In genomic region chr15:99778148-99778547, GRCm38 (mm10) we compare ENCODE assay signal across 8 mouse cellular contexts. TPM values are rescaled to one million over a fixed set of nuclear protein-coding genes. Genes with fewer than 3 reads are reported as not detected.
DNase-seq lines count a peak whose midpoint lies in the region; ATAC-seq and TF ChIP-seq lines count a peak whose summit lies in the region.

No protein-coding gene starts in this region.

- H3K4me1 ChIP-seq in lung, postnatal 0 days (ENCODE audit: insufficient read depth, low read depth, low read length) = no peaks in the 10 kb centered on the region
- 0 out of 2 replicates have a peak, but pooled peaks cover under 1% of the 10 kb centered on the region for H3K4me1 ChIP-seq in intestine, embryonic 16.5 days (ENCODE audit: control insufficient read depth, insufficient read depth, low read length)

- H3K9ac ChIP-seq in lung, postnatal 0 days (replicated peaks; ENCODE audit: low read depth) = no peak overlapping the region
- no peak overlapping the region for H3K9ac ChIP-seq in intestine, embryonic 16.5 days (ENCODE audit: low read depth, low read length)

- no peaks in the 10 kb centered on the region for H3K9me3 ChIP-seq in lung, postnatal 0 days (ENCODE audit: low read length)
- H3K9me3 ChIP-seq in intestine, embryonic 16.5 days (ENCODE audit: control insufficient read depth, low read length) = no peaks in the 10 kb centered on the region

- intact Hi-C loops in gastrocnemius, adult 2 months (cut with DNase I) = loop anchor here (1.0 to 10.0 kb wide), 2 partner anchors 63 to 183 kb away; partner anchors contain the start of gene Aqp5
- intact Hi-C loops in left cerebral cortex, postnatal 4 days (cut with DNase I) = loop anchor here (10.0 kb wide), 2 partner anchors 53 to 183 kb away; partner anchors contain the start of genes Aqp5 and Cox14

- no peak for ATAC-seq in lung, postnatal 0 days
- peak; percentile 63; the same call in 1 of the 2 replicates for ATAC-seq in megakaryocyte progenitor cell, adult 5-6 weeks (replicated peaks; ENCODE audit: poor library complexity)
- no peak for ATAC-seq in intestine, embryonic 16.5 days

- H3K27me3 ChIP-seq in lung, postnatal 0 days (replicated peaks; ENCODE audit: insufficient read depth, low read length) = no peaks in the 10 kb centered on the region
- no peaks in the 10 kb centered on the region for H3K27me3 ChIP-seq in intestine, embryonic 16.5 days (replicated peaks; ENCODE audit: control insufficient read depth, insufficient read depth, low read length)

- H3K4me2 ChIP-seq in lung, postnatal 0 days (replicated peaks; ENCODE audit: low read depth, low read length) = no peak overlapping the region
- no peak overlapping the region for H3K4me2 ChIP-seq in intestine, embryonic 16.5 days (ENCODE audit: low read depth, low read length)

- peak; percentile 87 for TF ChIP-seq CTCF in gastrocnemius, adult 2 months (IDR thresholded peaks at IDR 0.05)
- peak; percentile 83 for TF ChIP-seq CTCF in lung, postnatal 0 days (IDR thresholded peaks at IDR 0.05)

- peaks cover 11% of the 10 kb centered on the region; the same call in 1 of the 2 replicates for H3K36me3 ChIP-seq in lung, postnatal 0 days (ENCODE audit: insufficient read depth, low read length)
- H3K36me3 ChIP-seq in intestine, embryonic 16.5 days (ENCODE audit: control insufficient read depth, insufficient read depth, low read length) = peaks cover 16% of the 10 kb centered on the region

- H3K4me3 ChIP-seq in gastrocnemius, adult 2 months = no peak overlapping the region
- no peak overlapping the region for H3K4me3 ChIP-seq in lung, postnatal 0 days (ENCODE audit: low read depth, low read length)
- H3K4me3 ChIP-seq in intestine, embryonic 16.5 days (ENCODE audit: low read length) = no peak overlapping the region

- WGBS in lung, postnatal 0 days = 32% methylated on average over 7 of the region's 7 CpGs
- 32% methylated on average over 7 of the region's 7 CpGs for WGBS in intestine, embryonic 16.5 days

- no peak for TF ChIP-seq EP300 in lung, postnatal 0 days (IDR thresholded peaks at IDR 0.05)

- DNase-seq in gastrocnemius, adult 2 months = no peak
- DNase-seq in gastrocnemius, postnatal 10 days = no peak
- peak; percentile 68 for DNase-seq in lung, postnatal 0 days (ENCODE audit: low spot score)
- no peak for DNase-seq in lung, adult 18-20 months
- peak; percentile 41 for DNase-seq in c-Kit-positive CD71-negative TER-119-negative erythroid progenitor cells, embryonic 14.5 days (ENCODE audit: low read depth)
- no peak for DNase-seq in left cerebral cortex, postnatal 4 days

- H3K27ac ChIP-seq in gastrocnemius, adult 2 months = no peak overlapping the region
- H3K27ac ChIP-seq in lung, postnatal 0 days (ENCODE audit: low read length) = no peak overlapping the region
- no peak overlapping the region for H3K27ac ChIP-seq in intestine, embryonic 16.5 days (ENCODE audit: low read length)

RNA-seq across cellular contexts. Expression of gene Cers5, which starts 5.5 kb away (rescaled TPM):
- total RNA-seq in gastrocnemius, adult 2 months (2021) = 1 to 10 TPM; 4.6 to 5.4 TPM
- total RNA-seq in gastrocnemius, postnatal 10 days (2021) = 10 to 100 TPM; 16.0 to 17.5 TPM
- polyA plus RNA-seq in lung, postnatal 0 days (2015; fragmentation: Nextera tagmentation; extraction: Ambion mirVana) = 67.1 and 71.5 TPM in 2 replicates
- 42.9 and 49.4 TPM in 2 replicates for total RNA-seq in megakaryocyte progenitor cell, adult 5-6 weeks (2015)
- total RNA-seq in megakaryocyte progenitor cell, adult 5-6 weeks (2017) = 20.6 and 23.0 TPM in 2 replicates
- polyA plus RNA-seq in intestine, embryonic 16.5 days (2015; fragmentation: Nextera tagmentation; extraction: Ambion mirVana) = 42.1 and 46.8 TPM in 2 replicates
- 10 to 100 TPM; 58.0 to 62.3 TPM for total RNA-seq in left cerebral cortex, postnatal 4 days (2021)

RNA-seq across cellular contexts. Expression of gene Cox14, which starts 52.7 kb away (rescaled TPM):
- total RNA-seq in gastrocnemius, adult 2 months (2021) = 100 to 1,000 TPM; 145 to 166 TPM
- total RNA-seq in gastrocnemius, postnatal 10 days (2021) = 100 to 1,000 TPM; 162 to 182 TPM
- 197 and 206 TPM in 2 replicates for polyA plus RNA-seq in lung, postnatal 0 days (2015; fragmentation: Nextera tagmentation; extraction: Ambion mirVana)
- total RNA-seq in megakaryocyte progenitor cell, adult 5-6 weeks (2015) = 72.7 and 83.5 TPM in 2 replicates
- total RNA-seq in megakaryocyte progenitor cell, adult 5-6 weeks (2017) = 28.6 and 30.8 TPM in 2 replicates
- 249 and 253 TPM in 2 replicates for polyA plus RNA-seq in intestine, embryonic 16.5 days (2015; fragmentation: Nextera tagmentation; extraction: Ambion mirVana)
- 10 to 100 TPM; 68.0 to 73.4 TPM for total RNA-seq in left cerebral cortex, postnatal 4 days (2021)

Comparison
In these comparisons a context has a peak if more than half of its experiments do, and no peak if none do; other contexts are left out.
1. DNase-seq: peak in lung, postnatal 0 days (single experiment) and c-Kit-positive CD71-negative TER-119-negative erythroid progenitor cells, embryonic 14.5 days (single experiment); none in gastrocnemius, adult 2 months (single experiment), gastrocnemius, postnatal 10 days (single experiment), lung, adult 18-20 months (0 of 2) and left cerebral cortex, postnatal 4 days (single experiment).